Mouse (Mus musculus): ENCODE results near the gene Tdpoz2.
"Not testable (repeated sequence)": the region's sequence is repeated elsewhere in the genome, so short reads cannot be mapped to it uniquely, and the experiment has no call there.

The Tdpoz2 gene

DNA sequence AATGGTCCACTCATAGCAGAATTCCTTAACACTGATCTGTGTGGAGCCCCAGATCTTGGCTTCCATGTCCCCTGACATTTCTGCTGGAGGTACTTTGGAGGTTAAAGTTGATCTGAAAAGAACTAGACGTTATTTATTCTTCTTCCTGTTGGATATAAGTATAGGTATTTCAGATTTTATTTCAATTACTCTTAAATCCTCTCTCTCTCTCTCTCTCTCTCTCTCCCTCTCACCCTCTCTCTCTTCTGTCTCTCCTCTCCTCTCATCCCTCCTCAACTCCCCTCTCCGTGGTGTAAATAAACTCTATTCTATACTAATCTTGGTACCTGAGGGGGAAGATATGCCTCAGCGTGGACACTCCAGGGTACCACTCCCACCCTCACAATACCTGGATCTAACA is at the start of gene Tdpoz2:
Gene Tdpoz2, minus strand, starts transcription at position 101 of the 400 bp plus-strand sequence.
- DNase-seq (ENCODE audit: low read depth, low spot score), result no peak

DNA sequence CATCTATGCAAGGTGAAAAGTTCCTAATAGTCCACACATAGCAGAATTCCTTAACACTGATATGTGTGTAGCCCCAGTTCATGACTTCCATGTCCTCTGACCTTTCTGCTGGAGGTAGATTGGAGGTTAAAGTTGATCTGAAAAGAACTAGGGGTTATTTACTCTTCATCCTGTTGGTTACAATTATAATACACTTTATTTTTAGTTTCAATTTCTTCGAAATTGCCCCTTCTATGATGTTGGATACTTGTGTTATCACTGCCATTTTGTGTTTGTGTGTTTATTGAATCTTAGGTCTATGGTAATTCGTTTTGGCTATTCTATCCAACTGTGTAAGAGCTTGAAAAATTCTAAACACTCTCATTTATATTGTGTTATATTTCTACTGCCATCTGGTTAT is 40.5 kb upstream of the Tdpoz2 start, which contains the start of gene Gm37596:
Gene Gm37596, minus strand, starts transcription at position 101 of the 400 bp plus-strand sequence.
- DNase-seq (ENCODE audit: low read depth, low spot score), result not testable (repeated sequence)

DNA sequence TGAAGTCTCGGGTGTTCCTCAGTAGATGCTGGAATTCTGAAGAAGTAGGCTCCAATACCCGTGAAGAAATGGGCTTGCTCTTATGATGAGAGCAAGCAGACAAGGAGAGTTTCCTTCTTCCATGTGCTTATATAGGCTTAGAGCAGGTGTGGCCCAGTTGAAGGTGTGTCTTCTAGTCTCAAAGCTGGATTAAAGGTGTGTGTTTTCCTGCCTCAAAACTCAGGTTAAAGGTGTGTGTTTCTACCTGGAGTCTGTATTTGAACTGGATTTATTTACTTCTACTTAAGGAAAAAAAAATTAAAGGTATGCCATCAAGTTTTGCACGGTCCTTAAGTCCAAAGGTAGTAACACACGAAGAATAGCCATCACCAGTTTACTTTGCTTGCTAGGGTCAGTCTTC is 23.7 kb upstream of the Tdpoz2 start, which contains the start of gene Tdpoz1:
Gene Tdpoz1, minus strand, starts transcription at position 101 of the 400 bp plus-strand sequence.
- DNase-seq (ENCODE audit: low read depth, low spot score), result not testable (repeated sequence)

DNA sequence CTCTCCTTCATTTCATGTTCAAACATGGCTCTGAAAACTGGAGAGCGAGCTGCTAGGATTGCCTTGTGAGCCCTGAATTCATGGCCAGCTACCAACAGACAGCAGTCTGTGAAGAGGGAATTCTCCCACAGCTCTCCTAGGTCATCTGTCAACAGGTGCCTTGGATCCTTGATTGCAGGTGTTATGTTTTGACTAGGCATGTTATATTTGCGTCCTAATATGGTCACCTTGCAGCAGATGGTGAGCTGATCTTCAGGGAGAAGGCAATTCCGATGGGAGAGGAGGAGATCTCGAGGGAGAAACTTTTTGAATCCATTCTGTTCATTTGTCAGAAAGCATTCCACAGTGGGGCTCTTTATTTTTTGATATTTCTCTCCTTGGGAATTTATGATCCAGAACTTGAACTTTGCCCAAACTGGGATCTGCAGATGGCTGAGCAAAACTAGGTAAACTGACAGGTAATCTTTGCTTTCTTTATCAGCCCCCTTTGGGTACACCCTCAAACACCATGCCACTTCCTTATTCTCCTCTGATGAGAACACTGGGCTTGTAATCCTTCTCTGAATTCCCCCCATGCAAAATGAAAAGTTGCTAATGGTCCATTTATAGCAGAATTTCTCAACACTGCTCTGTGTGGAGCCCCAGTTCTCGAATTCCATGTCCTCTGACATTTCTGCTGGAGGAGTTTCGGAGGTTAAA is 18.5 kb upstream of the Tdpoz2 start:
- not testable (repeated sequence) for DNase-seq (ENCODE audit: low read depth, low spot score)

DNA sequence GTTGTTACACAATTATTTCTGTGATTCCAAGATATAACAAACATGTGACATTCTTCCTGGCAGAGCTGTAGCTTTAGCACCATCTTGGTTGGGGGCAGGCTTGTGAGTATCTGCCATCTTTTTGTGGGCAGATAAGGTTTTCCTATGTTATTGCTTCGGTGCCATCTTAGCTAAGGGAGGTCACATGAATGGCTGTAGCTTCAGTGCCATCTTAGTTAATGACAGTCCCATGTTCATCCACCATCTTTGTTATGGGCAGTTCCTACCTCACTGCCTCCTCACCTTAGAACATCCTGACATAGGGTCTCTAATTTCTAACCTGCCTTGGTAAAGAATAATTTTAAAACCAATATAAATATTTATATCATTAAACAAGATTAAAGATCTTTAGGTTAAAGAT is 1.8 kb upstream of the Tdpoz2 start:
- no peak for DNase-seq (ENCODE audit: low read depth, low spot score)

DNA sequence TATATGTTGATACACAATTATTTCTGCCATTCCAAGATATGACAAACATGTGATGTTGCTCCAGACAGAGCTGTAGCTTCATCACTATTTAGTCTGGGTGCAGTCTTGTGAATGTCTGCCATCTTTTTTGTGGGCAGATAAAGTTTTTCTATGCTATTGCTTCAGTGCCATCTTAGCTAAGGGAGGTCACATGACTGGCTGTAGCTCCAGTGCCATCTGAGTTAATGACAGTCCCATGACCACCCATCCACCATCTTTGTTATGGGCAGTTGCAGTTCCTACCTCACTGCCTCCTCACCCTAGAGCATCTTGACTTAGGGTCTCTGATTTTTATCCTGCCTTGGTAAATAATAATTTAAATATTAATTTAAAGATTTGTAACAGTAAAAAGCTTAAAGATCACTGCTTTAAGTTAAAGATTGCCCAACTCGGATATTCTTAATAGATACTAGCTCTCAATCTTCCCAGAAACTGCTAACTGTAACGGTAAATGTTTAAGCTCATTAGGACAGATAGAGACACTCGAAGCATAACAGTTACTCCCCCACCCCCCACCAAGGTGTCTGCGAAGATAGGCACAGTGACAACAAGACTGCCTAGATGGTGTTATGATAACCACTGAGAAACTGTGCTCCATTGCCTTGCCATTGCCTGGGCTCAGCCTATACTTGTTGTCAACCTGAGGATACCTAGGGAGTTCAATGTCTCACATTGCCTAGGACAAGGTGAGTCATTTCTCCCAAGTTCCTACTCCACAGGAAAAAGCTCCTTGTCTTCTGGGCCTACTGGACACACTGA is 21.4 kb downstream of the Tdpoz2 start:
- DNase-seq (ENCODE audit: low read depth, low spot score), result not testable (repeated sequence)

DNA sequence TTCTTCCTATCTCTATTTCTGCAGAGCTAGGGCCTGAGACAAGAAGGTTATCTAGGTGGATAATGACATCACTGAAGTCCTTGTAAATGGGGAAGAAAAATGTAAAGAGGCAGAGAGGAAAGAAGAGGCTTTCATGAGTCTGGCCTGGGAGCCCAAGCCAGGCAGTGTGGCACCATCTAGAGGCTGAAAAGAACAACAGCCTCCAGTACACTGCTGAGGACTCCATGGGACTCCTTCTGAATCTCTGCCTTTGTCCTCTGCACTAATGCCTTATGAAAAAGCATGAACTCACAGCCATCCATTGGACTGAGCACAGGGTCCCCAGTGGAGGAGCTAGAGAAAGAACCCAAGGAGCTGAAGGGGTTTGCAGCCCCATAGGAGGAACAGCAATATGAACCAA is 43.5 kb downstream of the Tdpoz2 start:
- DNase-seq (ENCODE audit: low read depth, low spot score), result not testable (repeated sequence)

DNA sequence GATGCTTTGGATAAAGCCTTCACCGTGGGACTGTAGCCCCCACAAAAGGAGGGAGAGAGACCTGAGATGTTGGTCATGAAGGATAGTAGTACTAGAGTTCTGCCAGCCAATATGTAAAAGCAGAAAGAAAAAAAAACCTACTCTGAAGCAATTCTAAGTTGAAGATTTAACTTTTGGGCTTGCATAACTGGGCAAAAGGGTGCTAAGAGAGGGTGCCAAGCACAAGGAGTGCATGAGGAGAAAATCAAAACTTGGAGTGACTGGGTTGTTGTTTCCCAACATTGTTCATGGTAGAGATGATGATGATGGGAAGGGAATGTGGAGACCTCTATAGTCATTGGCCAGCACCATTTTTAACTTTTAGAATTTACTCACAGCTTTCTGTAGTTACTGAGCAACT is 50.6 kb downstream of the Tdpoz2 start:
- DNase-seq (ENCODE audit: low read depth, low spot score), result no peak
